Mouse (Mus musculus) small intestine, adult 2 months (tissue): ENCODE results near the gene Rap1gap2. TPM values are rescaled to one million over a fixed set of nuclear protein-coding genes. Genes with fewer than 3 reads are reported as not detected.

Experiments
- H3K27ac ChIP-seq: fragments of 200-500 bp; 2 replicates; pipeline ENCODE4 v1.5.1; 2012; ENCODE audit warnings: low read depth, low read length, control low read depth, inconsistent platforms; ENCODE audit not compliant: insufficient read depth
- H3K27me3 ChIP-seq: fragments of 200-500 bp; 2 replicates; pipeline ENCODE4 v1.6.1; 2012; ENCODE audit warnings: mild to moderate bottlenecking, moderate library complexity, low read length, inconsistent platforms; ENCODE audit not compliant: control insufficient read depth, insufficient read depth
- H3K36me3 ChIP-seq: fragments of 200-500 bp; 2 replicates; pipeline ENCODE4 v1.6.1; 2012; ENCODE audit warnings: mild to moderate bottlenecking, low read length, control low read depth, inconsistent platforms; ENCODE audit not compliant: control insufficient read depth, insufficient read depth
- H3K4me1 ChIP-seq: fragments of 200-500 bp; 2 replicates; pipeline ENCODE4 v1.6.1; 2012; ENCODE audit warnings: low read length, inconsistent platforms, mixed read lengths; ENCODE audit not compliant: control insufficient read depth, insufficient read depth, insufficient read length
- H3K4me3 ChIP-seq: fragments of 200-500 bp; 2 replicates; pipeline ENCODE4 v1.5.1; 2012; ENCODE audit warnings: low read depth, mild to moderate bottlenecking, control low read depth, inconsistent platforms, low read length, moderate library complexity
- CTCF ChIP-seq: fragments of 200-500 bp; IDR thresholded peaks from 2 replicates; pipeline ENCODE4 v1.5.1; 2012; ENCODE audit warnings: low read depth, mild to moderate bottlenecking, control low read depth, inconsistent platforms, low read length, moderate library complexity, mixed read lengths; ENCODE audit not compliant: insufficient replicate concordance, insufficient read length; ENCODE audit errors: extremely low read depth
- POLR2A ChIP-seq: fragments of 200-500 bp; IDR thresholded peaks from 2 replicates; pipeline ENCODE4 v1.6.1; 2012; ENCODE audit warnings: low read depth, mild to moderate bottlenecking, control low read depth, inconsistent platforms, low read length, moderate library complexity
- WGBS: fragments of 180-500 bp; shearing (Covaris S2); methylation state at CpG from one replicate; pipeline ENCODE4 v1.1.7; 2018; 5-methylcytosine and 5-hydroxymethylcytosine counted together
- polyA plus RNA-seq: library from polyadenylated mRNA; depleted of rRNA; stranded (reverse); fragments of >200 nt; gene quantifications from 2 replicates; pipeline ENCODE4 v1.2.3, GENCODE M21; 2012

Rap1gap2 gene
- polyA plus RNA-seq, 1 experiment: 18.4 TPM

GRCm38 (mm10) chr11:74439202-74439601, 171.5 kb downstream of the Rap1gap2 start:
- 11% methylated on average over 6 of the region's 6 CpGs for WGBS
- H3K27ac ChIP-seq: peak overlapping the region; percentile 39

GRCm38 (mm10) chr11:74438249-74438648, 172.5 kb downstream of the Rap1gap2 start:
- 0 out of 2 replicates have a peak overlapping the region, but pooled peaks have one; percentile 39 for H3K27ac ChIP-seq
- peaks cover 12% of the 10 kb centered on the region; the same call in 1 of the 2 replicates for H3K36me3 ChIP-seq
- 81% methylated on average over 4 of the region's 4 CpGs for WGBS
- TF ChIP-seq POLR2A (no peak), CTCF (no peak)
- no peak overlapping the region for H3K4me3 ChIP-seq
- peaks cover 24% of the 10 kb centered on the region for H3K4me1 ChIP-seq
- H3K27me3 ChIP-seq: no peaks in the 10 kb centered on the region

More at GRCm38 (mm10) chr11:74439202-74439601, 171.5 kb downstream of the Rap1gap2 start:
- H3K4me1 ChIP-seq: peaks cover 24% of the 10 kb centered on the region
- no peak overlapping the region for H3K4me3 ChIP-seq
- peaks cover 12% of the 10 kb centered on the region; the same call in 1 of the 2 replicates for H3K36me3 ChIP-seq
- no peaks in the 10 kb centered on the region for H3K27me3 ChIP-seq
- no peak for TF ChIP-seq POLR2A

- Histone ChIP-seq H3K27ac (no peak overlapping the region), H3K27me3 (no peaks in the 10 kb centered on the region), H3K4me1 (peaks cover 14% of the 10 kb centered on the region), H3K4me3 (no peak overlapping the region), H3K36me3 (peaks cover 14% of the 10 kb centered on the region; the same call in 1 of the 2 replicates)
- TF ChIP-seq CTCF (no peak), POLR2A (no peak)
- WGBS: 90% methylated on average over 2 of the region's 2 CpGs
Observed at GRCm38 (mm10) chr11:74435366-74435765, 175.3 kb downstream of the Rap1gap2 start.

GRCm38 (mm10) chr11:74433000-74433399, 177.7 kb downstream of the Rap1gap2 start:
- Histone ChIP-seq H3K4me1 (no peaks in the 10 kb centered on the region), H3K36me3 (peaks cover 16% of the 10 kb centered on the region; the same call in 1 of the 2 replicates), H3K27ac (no peak overlapping the region), H3K27me3 (no peaks in the 10 kb centered on the region), H3K4me3 (no peak overlapping the region)
- WGBS: 88% methylated on average over 4 of the region's 4 CpGs
- no peak for TF ChIP-seq POLR2A
- no peak for TF ChIP-seq CTCF

- Histone ChIP-seq H3K27ac (no peak overlapping the region), H3K36me3 (peaks cover 5% of the 10 kb centered on the region; the same call in 1 of the 2 replicates), H3K4me3 (no peak overlapping the region), H3K4me1 (no peaks in the 10 kb centered on the region), H3K27me3 (no peaks in the 10 kb centered on the region)
- WGBS: 58% methylated on average over 11 of the region's 11 CpGs
- TF ChIP-seq CTCF (no peak), POLR2A (no peak)
Observed at GRCm38 (mm10) chr11:74429798-74430529, 180.8 kb downstream of the Rap1gap2 start.

GRCm38 (mm10) chr11:74426306-74426705, 184.4 kb downstream of the Rap1gap2 start:
- TF ChIP-seq POLR2A: no peak
- no peak for TF ChIP-seq CTCF
- 88% methylated on average over 5 of the region's 5 CpGs for WGBS
- Histone ChIP-seq H3K4me1 (no peaks in the 10 kb centered on the region), H3K36me3 (peaks cover 17% of the 10 kb centered on the region), H3K27ac (no peak overlapping the region), H3K4me3 (no peak overlapping the region), H3K27me3 (no peaks in the 10 kb centered on the region)

- Histone ChIP-seq H3K4me1 (peaks cover 10% of the 10 kb centered on the region; the same call in 1 of the 2 replicates), H3K27ac (no peak overlapping the region), H3K27me3 (no peaks in the 10 kb centered on the region), H3K36me3 (peaks cover 16% of the 10 kb centered on the region), H3K4me3 (no peak overlapping the region)
- no peak for TF ChIP-seq CTCF
- TF ChIP-seq POLR2A: no peak
- WGBS: 92% methylated on average over 6 of the region's 6 CpGs
Observed at GRCm38 (mm10) chr11:74422019-74422418, 188.7 kb downstream of the Rap1gap2 start.
